Mouse (Mus musculus) lung, postnatal 36 days (tissue): ENCODE data around the gene Arhgap45.
A peak's percentile ranks its signal among the peaks of the same experiment; 100 is the strongest.

ENCODE experiments used
- DNase-seq: peaks from one replicate; pipeline ENCODE4 v3.0.0; 2022; ENCODE audit warnings: mixed read lengths

Arhgap45 gene

DNA sequence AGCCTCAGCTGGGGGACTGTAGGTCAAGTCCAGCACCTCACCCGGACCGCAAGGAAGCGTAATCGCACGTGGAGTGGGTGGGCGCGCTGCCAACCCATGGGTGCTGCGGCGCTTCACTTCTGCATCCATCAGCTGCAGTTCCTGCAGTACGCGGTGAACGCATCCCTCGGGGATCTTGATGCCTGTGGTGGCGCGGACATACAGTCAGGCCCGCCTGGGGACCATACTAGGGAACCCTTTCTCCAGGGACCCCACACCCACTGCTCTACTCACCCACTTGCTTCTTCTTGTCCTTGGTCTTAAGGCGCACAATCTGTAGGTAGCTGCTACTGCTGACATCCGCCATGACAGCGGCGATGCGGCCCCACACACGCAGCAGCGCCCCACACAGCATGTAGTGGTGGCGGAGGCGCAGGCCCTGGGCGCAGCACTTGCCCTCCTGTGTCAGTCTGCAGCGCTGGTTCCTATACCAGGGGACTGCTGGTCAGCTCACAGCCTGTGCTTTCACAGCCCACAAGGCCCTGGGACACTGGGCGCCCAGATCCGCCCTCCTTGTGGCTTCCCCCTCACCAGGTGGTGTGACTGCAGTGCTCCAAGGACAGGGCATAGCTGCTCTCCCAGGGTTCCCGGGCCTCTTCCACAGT lies 41.4 kb downstream of the Arhgap45 start:
- DNase-seq: no peak

GRCm38 (mm10) chr10:80063104-80063503 lies 46.7 kb downstream of the Arhgap45 start:
- no peak for DNase-seq

- DNase-seq: no peak
These were observed 47.6 kb downstream of the Arhgap45 start for GRCm38 (mm10) chr10:80063877-80064650.

GRCm38 (mm10) chr10:80069251-80069650 lies 52.8 kb downstream of the Arhgap45 start:
- DNase-seq: no peak

DNA sequence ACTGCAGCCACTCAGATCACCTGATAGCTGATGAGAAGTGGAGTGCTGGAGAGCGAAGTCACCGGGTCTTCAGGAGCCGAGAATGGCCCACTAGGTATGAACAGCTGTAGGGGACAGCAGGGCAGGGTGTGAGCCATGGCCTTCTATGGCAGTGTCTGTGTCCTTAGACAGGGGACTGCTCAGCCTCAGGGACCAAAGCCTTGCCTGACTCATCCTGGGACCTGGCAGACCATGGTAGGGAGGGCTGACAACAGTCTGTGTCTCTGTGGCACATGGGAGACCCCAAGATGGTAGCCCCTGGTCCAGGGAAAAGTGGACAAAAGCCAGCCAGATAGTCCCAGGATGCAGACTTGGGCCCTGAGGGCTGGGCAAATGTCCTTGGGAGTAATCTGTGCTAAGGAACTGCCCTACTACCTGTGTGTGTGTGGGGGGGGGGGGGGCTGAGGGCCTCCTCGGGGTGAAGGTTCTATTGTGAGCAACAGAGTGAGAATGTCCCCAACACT lies 53.5 kb downstream of the Arhgap45 start:
- DNase-seq: no peak

DNA sequence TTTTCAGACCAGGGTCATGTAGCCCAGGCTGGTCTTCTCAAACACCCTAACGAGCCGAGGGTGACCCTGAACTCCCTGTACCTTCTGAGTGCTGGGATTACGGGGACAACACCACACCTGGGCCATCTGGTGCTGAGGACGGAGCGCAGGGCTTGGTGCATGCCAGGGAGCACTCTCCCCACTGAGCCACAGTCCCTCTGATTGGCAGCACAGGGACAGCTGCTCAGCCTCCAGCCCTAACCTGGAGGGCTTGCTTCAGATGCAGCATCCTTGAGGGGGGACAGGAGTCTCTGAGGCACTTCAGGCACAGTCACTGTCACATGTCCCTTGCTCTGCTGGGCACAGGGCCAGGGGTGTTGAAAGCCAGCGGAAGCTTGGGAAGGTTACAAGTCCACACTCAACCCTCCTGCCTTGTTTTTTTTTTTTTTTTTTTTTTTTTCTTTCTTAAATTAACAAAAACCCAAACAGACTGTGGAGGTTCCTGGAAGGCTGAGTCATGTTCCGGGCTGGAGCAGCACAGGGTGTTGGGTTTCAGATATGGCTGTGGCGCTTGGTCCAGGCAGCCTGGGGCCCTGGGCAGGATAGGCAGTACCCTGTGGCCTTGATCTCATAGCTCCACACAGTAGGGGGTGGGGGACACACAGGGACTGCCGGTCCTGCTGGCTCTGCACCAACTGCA lies 54.5 kb downstream of the Arhgap45 start:
- DNase-seq: peak; percentile 94

DNA sequence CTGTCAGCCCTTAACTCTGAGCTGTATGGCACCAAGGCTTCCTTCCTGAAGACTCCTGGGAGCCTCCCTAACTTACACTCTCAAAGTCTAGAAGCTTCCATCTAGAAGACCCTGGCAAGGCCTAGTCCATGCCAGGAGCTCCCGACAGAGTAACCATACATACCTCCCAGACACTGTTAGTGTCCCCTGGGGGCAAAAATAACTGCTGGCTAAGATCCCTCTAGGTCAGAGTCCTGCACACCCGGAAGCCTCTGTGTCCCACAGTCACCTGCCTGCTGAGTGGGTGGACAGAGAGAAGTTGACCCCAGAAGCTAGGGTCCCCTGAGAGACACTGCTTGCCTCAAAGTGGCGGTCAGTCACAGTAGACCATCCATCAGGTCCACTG lies 55.1 kb downstream of the Arhgap45 start:
- DNase-seq: no peak

GRCm38 (mm10) chr10:80072623-80073489 lies 56.4 kb downstream of the Arhgap45 start:
- DNase-seq: no peak

DNA sequence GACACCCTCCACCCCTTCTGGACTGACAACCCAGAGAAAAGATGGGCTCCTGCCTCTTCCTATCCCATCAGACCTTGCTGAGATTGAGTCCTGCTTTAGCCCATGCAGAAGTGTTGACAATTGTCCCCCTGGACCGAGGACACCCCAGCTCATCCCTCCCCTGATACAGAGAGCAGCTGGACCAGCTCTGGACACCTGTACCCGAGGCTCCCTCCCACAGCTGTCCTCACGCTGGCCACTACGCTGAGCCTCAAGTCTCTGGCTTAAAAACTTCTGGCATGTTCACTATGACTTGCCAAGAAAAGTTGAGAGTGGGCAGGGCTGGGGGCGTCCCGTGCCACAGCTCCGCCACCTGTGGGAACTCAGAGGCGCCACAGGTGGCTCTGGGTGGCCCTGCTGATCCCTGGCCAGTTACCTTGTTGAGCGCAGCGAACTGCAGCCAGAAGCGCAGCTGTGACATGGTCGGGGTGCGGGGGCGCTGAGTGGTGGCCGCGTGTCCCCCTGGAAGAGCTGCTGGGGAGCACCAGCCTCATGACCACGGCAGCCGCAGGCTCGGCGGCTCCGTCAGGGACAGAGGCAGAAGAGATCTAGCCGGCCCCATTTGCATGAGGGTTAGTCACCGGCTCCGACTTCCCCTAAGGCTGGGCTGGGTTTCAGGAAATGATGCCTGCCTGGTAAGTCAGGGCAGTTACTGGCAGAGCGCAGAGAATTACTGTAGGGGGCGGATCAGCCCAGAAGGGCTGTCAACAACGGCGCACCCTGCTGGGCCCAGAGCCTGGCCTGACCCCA lies 58.6 kb downstream of the Arhgap45 start:
- peak; percentile 95 for DNase-seq

- no peak for DNase-seq
These were observed 59.5 kb downstream of the Arhgap45 start for GRCm38 (mm10) chr10:80075924-80076323.

GRCm38 (mm10) chr10:80076386-80076785 lies 59.9 kb downstream of the Arhgap45 start:
- DNase-seq: no peak

GRCm38 (mm10) chr10:80077312-80077711 lies 60.9 kb downstream of the Arhgap45 start:
- no peak for DNase-seq

- no peak for DNase-seq
These were observed 61.9 kb downstream of the Arhgap45 start for GRCm38 (mm10) chr10:80078366-80078765.

GRCm38 (mm10) chr10:80080396-80081070 lies 64.1 kb downstream of the Arhgap45 start:
- DNase-seq: no peak
